Mouse (Mus musculus): ENCODE results near the gene Akr1d1. TPM values are rescaled to one million over a fixed set of nuclear protein-coding genes. Genes with fewer than 3 reads are reported as not detected.

Akr1d1 gene
- polyA plus RNA-seq, 1 experiment from 2014 or later, result not detected

- no peak for ATAC-seq (ENCODE audit: insufficient number of reproducible peaks, insufficient read depth, low FRiP score, low TSS enrichment)
- WGBS, result 39% methylated on average over 9 of the region's 9 CpGs
Measured at GRCm38 (mm10) chr6:37602857-37603765, 73.1 kb downstream of the Akr1d1 start.

DNA sequence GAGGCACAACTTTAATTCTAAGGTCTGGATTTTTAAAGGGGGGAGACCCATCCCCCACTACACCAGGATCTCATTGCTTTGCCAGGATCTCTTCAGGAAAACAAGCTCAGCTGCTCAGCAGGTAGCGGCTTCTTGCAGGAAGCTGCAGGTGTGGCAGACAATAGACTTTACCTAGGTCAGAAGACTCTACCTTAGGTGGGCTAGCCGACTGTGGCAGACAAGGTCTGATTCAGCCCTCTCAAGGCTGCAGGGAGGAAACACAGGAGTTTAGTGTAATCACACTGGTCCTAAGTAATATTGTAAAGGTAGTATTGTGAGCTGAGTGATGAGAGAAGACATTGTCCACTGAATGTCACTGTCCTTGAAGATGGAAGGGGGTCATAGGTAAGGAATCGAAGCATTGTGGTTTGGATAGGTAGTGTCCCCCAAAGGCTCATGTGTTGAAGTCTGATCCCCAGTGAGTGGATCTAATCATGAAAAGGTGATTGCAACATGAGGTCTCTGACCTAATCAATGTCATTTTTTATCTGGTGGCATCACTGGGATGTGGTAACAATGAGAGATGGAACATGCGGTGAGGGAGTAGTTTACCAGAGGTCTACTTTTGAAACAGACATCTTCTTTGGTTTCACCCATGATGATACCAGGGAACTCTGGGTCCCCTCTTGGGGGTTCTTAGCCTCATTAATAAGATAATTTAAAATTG lies 74.4 kb downstream of the Akr1d1 start:
- Histone ChIP-seq H3K27me3 (no peaks in the 10 kb centered on the region), H3K4me2 (replicated peaks) (no peak overlapping the region), H3K9me3 (no peaks in the 10 kb centered on the region), H3K4me3 (no peak overlapping the region), H3K9ac (no peak overlapping the region), H3K36me3 (no peaks in the 10 kb centered on the region), H3K27ac (no peak overlapping the region), H3K4me1 (0 out of 2 replicates have a peak, but pooled peaks cover 7% of the 10 kb centered on the region)
- WGBS, result 73% methylated on average over 4 of the region's 4 CpGs
- no peak for ATAC-seq (ENCODE audit: insufficient number of reproducible peaks, insufficient read depth, low FRiP score, low TSS enrichment)

More at GRCm38 (mm10) chr6:37602857-37603765, 73.1 kb downstream of the Akr1d1 start:
- H3K4me1 ChIP-seq, result 0 out of 2 replicates have a peak, but pooled peaks cover 7% of the 10 kb centered on the region
- H3K27ac ChIP-seq, result no peak overlapping the region
- H3K9me3 ChIP-seq, result no peaks in the 10 kb centered on the region
- no peak overlapping the region for H3K4me3 ChIP-seq
- H3K4me2 ChIP-seq (replicated peaks), result no peak overlapping the region
- no peak overlapping the region for H3K9ac ChIP-seq
- no peaks in the 10 kb centered on the region for H3K27me3 ChIP-seq
- H3K36me3 ChIP-seq, result no peaks in the 10 kb centered on the region

DNA sequence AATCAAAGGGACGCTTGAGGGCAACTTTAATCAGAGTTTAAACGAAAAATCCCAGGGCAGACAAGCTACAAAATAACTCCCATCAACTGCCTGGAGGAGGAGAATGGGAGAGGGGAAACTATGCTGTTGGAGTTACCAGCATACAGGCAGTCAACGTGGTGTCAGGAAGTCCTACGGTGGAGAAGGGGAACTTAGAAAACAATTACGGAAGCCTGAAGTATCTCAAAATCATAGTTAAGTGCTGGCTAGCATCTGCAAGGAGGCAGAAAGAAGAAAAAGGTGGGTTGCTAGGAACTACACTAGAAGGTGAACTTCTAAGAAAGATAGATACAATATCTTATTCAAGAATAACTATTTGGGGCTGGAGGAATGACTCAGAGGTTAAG lies 74.9 kb downstream of the Akr1d1 start:
- H3K36me3 ChIP-seq, result no peaks in the 10 kb centered on the region
- H3K27me3 ChIP-seq, result no peaks in the 10 kb centered on the region
- H3K27ac ChIP-seq, result no peak overlapping the region
- no peak overlapping the region for H3K4me2 ChIP-seq (replicated peaks)
- ATAC-seq (ENCODE audit: insufficient number of reproducible peaks, insufficient read depth, low FRiP score, low TSS enrichment), result no peak
- H3K4me1 ChIP-seq, result 0 out of 2 replicates have a peak, but pooled peaks cover 7% of the 10 kb centered on the region
- H3K9me3 ChIP-seq, result no peaks in the 10 kb centered on the region
- 65% methylated on average over 5 of the region's 5 CpGs for WGBS
- H3K4me3 ChIP-seq, result no peak overlapping the region
- H3K9ac ChIP-seq, result no peak overlapping the region

GRCm38 (mm10) chr6:37607511-37608289 lies 77.7 kb downstream of the Akr1d1 start:
- H3K27ac ChIP-seq, result no peak overlapping the region
- 58% methylated on average over 3 of the region's 3 CpGs for WGBS
- no peaks in the 10 kb centered on the region for H3K9me3 ChIP-seq

DNA sequence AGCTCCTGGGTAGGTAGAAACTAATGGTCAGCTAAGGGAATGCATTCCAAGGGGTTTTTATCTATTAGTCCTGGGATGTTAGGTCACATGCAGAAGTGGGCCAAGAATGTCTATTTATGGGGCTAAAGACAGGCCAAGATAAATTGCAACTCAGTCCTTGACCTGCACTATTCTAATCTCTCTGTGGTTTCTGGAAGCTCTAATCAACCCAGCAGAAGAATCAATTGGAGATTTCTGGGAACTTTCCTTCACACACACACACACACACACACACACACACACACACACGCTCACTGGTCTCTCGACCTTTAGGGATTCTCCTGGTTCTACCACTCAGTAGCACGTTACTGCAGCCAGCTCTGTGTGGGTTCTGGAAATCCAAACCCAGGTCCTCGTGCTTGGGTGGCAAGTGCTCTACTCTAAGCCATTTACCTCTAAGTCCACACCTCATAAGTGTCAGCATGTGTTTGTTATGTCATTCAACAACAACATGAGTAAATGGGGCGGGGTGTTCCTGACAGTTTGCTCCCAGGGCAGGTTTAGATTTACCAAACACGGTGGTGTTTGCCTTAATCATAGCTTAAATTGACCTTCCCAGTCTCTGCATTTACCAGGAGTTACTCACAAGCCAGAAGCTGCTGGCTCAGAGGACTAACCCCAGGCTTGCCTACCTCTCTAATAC lies 82.8 kb downstream of the Akr1d1 start:
- Histone ChIP-seq H3K27ac (no peak overlapping the region), H3K4me3 (no peak overlapping the region), H3K27me3 (no peaks in the 10 kb centered on the region), H3K9ac (no peak overlapping the region), H3K4me1 (peaks cover 8% of the 10 kb centered on the region; the same call in 1 of the 2 replicates), H3K4me2 (replicated peaks) (no peak overlapping the region), H3K36me3 (no peaks in the 10 kb centered on the region), H3K9me3 (no peaks in the 10 kb centered on the region)
- WGBS, result 75% methylated on average over 6 of the region's 6 CpGs
- ATAC-seq (ENCODE audit: insufficient number of reproducible peaks, insufficient read depth, low FRiP score, low TSS enrichment), result no peak

More at GRCm38 (mm10) chr6:37607511-37608289, 77.7 kb downstream of the Akr1d1 start:
- H3K4me1 ChIP-seq, result 0 out of 2 replicates have a peak, but pooled peaks cover 7% of the 10 kb centered on the region
- H3K4me3 ChIP-seq, result no peak overlapping the region
- H3K27me3 ChIP-seq, result no peaks in the 10 kb centered on the region
- no peak for ATAC-seq (ENCODE audit: insufficient number of reproducible peaks, insufficient read depth, low FRiP score, low TSS enrichment)
- H3K36me3 ChIP-seq, result no peaks in the 10 kb centered on the region
- H3K4me2 ChIP-seq (replicated peaks), result no peak overlapping the region
- no peak overlapping the region for H3K9ac ChIP-seq

- no peak overlapping the region for H3K4me3 ChIP-seq
- H3K27me3 ChIP-seq, result no peaks in the 10 kb centered on the region
- H3K27ac ChIP-seq, result no peak overlapping the region
- 86% methylated on average over 2 of the region's 2 CpGs for WGBS
- H3K9me3 ChIP-seq, result no peaks in the 10 kb centered on the region
- peaks cover 7% of the 10 kb centered on the region; the same call in 1 of the 2 replicates for H3K4me1 ChIP-seq
- H3K4me2 ChIP-seq (replicated peaks), result no peak overlapping the region
- no peak overlapping the region for H3K9ac ChIP-seq
- no peaks in the 10 kb centered on the region for H3K36me3 ChIP-seq
- no peak for ATAC-seq (ENCODE audit: insufficient number of reproducible peaks, insufficient read depth, low FRiP score, low TSS enrichment)
Measured at GRCm38 (mm10) chr6:37615490-37615889, 85.5 kb downstream of the Akr1d1 start.

- Histone ChIP-seq H3K9ac (no peak overlapping the region), H3K4me1 (peaks cover 7% of the 10 kb centered on the region; the same call in 1 of the 2 replicates), H3K4me3 (no peak overlapping the region), H3K4me2 (replicated peaks) (no peak overlapping the region), H3K9me3 (no peaks in the 10 kb centered on the region), H3K27ac (no peak overlapping the region), H3K27me3 (no peaks in the 10 kb centered on the region), H3K36me3 (no peaks in the 10 kb centered on the region)
- 94% methylated on average over 7 of the region's 7 CpGs for WGBS
- ATAC-seq (ENCODE audit: insufficient number of reproducible peaks, insufficient read depth, low FRiP score, low TSS enrichment), result no peak
Measured at GRCm38 (mm10) chr6:37616136-37616535, 86.2 kb downstream of the Akr1d1 start.

- WGBS, result 18% methylated on average over 10 of the region's 10 CpGs
- 0 out of 2 replicates have a peak, but pooled peaks have one; percentile 53 for ATAC-seq (ENCODE audit: insufficient number of reproducible peaks, insufficient read depth, low FRiP score, low TSS enrichment)
- Histone ChIP-seq H3K27me3 (no peaks in the 10 kb centered on the region), H3K4me2 (replicated peaks) (no peak overlapping the region), H3K27ac (peak overlapping the region; percentile 75), H3K9ac (no peak overlapping the region), H3K36me3 (no peaks in the 10 kb centered on the region), H3K9me3 (no peaks in the 10 kb centered on the region), H3K4me3 (no peak overlapping the region), H3K4me1 (peaks cover 16% of the 10 kb centered on the region; the same call in 1 of the 2 replicates)
Measured at GRCm38 (mm10) chr6:37617431-37618011, 87.5 kb downstream of the Akr1d1 start.

Data from embryonic facial prominence, embryonic 12.5 days (tissue).